Mouse (Mus musculus): Measurements from ENCODE around the gene Rmdn3.
A peak's percentile ranks its signal among the peaks of the same experiment; 100 is the strongest.

The Rmdn3 gene

DNA sequence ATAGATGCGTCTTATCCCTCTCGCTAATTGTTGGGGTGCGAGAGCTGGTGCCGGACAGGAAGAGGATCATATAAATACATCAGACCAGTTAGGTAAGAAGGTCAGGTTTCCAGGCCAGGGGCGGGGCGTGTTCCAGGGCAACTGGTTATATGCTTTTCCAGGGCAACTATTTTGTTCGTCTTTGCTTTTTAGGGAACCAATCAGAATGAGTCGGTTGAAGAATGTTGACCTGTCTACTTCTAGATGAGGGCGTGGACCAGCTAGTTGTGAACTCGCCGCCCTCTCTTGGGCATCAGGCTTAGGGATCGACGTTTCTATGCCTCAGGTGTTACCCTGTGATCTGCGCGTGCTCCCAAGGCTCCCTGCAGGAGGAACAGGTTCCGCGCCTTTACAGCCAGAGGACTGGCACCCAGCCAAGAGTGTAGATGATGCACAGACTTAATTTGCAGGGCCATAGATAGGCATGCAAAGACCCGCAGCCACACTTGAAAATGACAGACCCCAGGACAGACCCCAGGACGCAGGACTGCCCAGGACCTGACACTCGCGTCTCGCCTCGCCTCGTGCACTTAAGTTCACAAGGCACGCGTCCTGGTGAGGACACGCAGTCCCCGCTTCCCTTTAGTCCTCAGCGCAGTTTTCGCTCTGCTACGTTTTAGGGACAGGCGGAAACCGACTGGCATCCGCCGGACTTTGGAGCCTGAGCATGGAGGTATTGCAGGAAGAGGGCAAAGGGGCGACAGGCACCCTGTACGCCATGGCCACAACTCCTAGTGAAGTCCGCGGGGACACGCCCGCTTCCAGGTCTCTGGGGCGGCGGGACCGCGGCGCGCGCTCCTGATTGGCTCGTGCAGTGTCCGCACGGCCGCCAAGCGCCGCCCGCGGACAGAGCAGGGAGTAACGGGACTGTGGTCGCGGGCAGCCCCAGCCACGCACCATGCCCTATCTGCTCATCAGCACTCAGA lies 10.3 kb upstream of the Rmdn3 start, which contains the start of gene Gchfr:
Gene Gchfr (plus strand): TSS at position 873 of the 965 bp plus-strand sequence.
- peak; percentile 78 to 87 for DNase-seq

DNA sequence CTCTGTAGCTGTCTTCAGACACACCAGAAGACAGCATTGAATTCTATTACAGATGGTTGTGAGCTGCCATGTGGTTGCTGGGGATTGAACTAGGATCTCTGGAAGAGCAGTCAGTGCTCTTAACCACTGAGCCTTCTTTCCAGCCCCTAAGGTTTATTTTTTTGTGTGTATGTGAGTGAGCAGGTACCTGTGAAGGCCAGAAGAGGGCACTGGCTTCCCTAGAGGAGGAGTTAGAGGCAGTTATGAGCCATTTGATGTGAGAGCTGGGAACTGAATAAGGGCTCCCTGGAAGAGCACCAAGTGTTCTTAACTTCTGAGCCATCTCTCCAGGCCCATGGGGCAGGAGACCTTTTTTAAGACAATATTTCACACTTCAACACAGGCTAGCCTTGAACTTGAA lies 8.6 kb upstream of the Rmdn3 start:
- no peak for DNase-seq

DNA sequence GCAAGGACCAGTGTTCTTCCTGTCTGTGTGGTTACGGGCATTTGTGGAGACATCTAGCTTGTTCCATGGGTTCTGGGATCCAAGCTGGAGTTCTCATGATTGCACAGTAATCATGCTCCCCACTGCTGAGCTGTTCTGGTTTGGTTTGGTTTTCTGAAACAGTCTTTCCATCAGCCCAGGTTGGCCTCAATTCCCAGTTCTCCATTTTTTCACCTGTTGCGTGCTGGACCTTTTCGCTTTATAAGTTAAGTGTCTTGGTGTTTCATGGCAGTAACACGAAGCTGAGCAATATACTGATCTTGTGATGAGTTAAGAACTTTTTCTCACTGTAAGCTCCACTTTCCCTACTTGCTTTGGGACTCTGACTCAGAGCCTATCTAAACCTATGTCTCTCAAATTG lies 7.2 kb upstream of the Rmdn3 start:
- DNase-seq, result no peak

DNA sequence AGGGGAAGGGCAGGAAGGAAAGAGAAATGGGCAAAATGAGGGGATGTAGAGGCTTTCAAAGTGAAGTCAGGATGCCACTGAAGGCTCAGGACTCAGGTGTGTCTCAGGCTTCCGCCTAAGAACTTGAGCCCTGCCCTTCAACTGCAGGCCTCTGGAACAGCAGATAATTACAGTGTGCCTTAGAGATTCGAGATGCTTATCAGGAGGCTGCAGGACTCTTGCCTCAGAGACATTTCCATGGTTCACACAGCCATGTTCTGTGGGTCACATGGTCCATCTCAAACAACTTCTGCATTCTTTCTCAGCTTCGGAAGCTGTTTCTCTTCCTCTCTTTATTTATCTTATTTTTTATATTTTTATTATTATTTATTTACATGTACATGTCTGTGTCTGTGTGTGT lies 6.3 kb upstream of the Rmdn3 start:
- DNase-seq, result no peak

DNA sequence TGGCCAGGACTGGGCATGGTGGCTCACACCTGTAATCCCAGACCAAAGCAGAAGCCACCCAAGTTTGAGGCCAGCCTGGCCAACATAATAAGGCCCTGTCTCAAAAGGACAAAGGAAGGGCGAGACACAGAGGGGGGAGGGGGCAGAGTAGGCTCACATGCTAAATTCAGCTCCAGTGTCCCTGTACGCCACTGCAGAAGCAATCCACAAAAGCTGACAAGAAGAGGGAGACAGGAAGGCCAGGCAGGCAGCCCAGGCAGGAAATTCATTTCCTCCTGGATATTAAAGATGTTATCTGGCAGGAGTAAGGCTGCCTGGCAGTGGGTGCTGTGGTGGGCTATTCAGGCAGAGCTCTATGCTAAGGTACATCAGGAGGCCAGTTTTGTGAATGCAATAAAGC lies 4.4 kb upstream of the Rmdn3 start:
- peak; percentile 37 to 59 for DNase-seq

DNA sequence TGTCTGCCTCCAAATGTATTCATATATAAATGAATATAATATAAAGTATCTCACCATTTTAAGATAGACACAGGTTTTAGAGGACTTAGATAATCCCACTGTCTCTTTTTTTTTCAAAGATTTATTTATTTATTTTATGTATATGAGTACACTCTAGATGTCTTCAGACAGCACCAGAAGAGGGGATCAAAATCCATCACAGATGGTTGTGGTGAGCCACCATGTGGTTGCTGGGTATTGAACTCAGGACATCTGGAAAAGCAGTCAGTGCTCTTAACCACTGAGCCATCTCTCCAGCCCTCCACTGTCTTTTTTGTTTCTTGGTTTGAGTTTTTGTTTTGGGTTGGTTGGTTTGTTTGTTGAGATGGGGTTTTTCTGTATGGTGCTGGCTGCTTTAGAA lies 1.0 kb upstream of the Rmdn3 start:
- DNase-seq, result no peak

DNA sequence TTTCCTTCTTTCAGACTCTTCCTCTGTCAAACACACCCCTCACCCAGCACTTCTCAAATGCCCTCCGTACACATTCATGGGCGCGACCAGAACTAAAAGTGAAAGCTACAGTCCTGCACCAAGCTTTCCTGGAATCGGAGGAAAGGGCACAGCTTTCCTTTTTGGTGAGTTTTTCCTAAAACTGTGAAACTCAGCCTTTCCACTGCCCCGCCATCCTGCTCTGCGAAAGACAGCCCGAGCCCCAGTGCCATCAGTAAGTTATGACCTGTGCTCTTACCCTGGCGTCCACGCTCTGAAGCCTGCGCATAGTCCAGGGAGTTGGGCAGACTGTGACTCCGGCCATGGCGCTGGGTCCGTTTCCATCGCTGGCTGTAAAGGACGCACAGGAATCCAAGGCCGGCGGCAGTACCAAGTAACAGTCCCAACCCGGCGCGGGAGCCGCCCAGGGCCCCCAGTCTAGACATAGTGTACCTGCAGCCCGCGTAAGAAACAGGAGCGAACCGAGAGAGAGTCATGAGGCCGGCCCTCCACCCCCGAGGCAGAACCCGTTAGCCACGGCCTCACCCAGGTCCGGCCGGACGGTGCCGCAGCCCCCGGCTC lies 653 bp downstream of the Rmdn3 start:
- no peak for DNase-seq

DNA sequence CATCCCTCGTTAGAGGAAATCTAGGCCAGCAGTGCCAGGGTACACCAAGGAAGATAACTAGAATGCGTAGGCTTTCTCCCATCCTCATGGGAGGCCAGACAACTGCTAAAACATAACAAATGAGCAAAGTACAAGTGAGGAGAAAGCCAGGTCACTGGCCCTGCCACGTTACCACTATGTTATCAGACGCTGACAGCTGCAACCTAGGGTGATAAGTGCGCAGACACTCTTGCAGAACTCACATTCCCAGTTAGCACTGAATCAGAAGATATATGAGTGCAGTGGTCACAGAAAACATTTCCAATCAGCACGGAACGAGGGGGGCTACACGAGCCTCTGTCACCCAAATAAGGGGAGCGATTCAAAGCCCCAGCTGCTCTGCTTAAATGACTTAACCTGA lies 1.4 kb downstream of the Rmdn3 start:
- no peak for DNase-seq

DNA sequence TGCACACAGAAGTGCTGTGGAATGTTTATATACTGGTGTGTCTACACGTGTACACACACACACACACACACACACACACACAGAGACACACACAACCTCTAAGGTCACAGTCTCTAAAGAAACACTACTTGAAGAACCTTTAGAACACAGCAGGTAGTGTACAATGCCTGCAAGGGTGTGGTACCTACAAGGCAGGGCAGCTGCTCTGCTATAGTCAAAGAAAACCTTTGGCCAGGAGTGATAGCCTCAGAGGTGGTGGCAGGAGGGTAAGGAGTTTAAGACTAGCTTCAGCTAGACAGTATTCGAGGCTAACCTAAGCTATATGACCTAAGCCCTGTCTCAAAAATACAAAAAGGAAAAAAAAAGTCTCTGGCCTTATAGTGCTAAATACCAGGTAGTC lies 2.2 kb downstream of the Rmdn3 start:
- DNase-seq, result no peak

DNA sequence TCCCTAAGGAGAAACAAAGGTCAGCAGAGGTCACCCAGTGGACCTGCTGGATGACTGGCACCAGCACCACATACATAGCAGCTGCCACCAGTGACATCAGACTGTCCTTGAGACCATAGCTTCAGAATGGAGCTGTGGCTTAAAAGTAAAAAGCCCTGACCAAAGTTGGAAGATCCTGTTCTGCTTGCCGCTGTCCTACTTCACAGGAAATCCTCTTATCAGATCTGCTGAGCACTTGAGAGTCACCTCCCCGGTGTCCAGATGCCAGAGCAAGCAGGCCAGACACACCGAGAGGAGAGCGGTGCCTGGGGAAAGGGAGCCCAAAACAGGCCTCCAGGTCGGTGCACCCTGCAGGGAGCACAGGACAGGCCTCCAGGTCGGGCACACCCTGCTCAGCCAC lies 4.6 kb downstream of the Rmdn3 start:
- DNase-seq, result no peak

DNA sequence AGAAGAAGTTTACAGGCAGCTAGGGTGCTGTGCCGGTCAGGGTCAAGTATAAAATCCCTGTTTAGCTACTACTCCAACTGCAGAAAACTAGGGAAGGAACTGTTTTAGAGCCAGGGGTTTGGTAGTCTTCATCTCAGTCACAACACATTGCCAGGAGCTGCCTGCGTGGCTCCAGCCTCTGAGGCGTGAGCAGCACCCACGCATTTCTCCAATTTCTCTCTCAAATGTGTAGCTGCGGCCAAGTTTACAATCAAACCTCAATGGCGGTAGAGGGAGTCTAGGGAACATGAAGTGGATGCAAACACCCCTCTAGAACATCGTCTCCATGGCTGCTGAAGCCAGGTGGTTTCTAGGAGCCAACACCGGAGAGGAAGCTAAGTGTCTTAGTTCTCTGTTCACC lies 9.1 kb downstream of the Rmdn3 start:
- no peak for DNase-seq

DNA sequence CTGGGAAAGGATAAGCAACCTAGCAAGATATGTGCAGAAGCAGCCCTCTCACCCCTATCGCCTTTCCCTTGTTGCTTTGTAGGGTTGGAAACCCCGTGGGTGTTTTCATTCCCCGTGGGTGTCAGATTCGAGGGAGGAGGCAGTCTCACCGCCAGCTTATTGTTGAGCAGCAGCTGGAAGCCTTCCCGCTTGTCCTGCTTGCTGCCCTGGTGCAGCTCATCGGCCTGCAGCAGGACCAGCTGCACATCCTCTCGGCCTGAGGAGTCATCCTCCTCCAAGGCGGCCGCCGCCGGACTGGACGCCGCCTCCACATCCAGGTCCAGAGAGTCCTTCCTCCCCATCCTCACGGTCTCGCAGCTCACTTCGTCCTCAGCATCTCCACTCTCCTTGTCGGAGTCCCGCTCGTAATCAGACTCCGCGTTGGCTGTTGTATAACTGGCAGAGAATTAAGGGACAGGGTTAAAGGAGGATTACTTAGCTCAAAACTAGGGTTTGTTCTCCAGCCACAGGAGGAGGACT lies 9.6 kb downstream of the Rmdn3 start:
- peak; percentile 69 to 79 for DNase-seq

DNA sequence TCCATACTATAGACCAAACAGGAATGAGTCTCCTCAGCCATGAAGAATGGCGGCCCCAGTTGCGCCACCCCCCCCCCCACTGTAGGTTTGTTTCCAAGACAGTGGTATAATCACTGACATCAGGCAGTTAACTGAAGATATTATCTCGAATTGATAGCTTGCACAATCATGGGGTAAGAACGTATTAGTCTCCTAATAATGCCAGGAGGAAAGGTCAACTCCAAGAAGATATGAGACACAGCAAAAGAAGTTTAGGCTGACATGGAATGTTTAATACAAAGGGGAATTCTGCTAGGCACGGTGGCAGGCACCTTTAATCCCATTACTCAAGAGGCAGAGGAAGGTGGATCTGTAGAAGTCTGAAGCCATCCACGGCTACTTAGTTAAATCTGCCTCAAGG lies 10.4 kb downstream of the Rmdn3 start:
- no peak for DNase-seq

DNA sequence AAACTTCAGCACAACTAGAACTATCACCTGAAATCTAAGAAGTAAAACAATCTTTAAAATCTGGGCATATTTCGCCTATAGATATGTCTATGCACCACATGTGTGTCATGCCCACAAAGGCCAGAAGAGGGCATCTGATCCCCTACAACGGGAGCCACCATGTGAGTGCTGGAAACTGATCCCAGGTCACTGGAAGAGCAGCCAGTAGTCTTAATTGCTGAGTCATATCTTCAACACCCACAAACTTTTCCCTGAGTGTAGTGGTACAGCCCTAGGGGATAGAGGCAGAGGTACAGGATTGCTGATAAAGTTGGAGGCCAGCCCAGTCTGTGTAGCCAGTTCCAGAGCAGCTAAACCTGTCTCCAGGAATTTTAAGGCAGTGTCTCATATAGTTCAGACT lies 11.6 kb downstream of the Rmdn3 start:
- DNase-seq, result peak; percentile 43 to 47

DNA sequence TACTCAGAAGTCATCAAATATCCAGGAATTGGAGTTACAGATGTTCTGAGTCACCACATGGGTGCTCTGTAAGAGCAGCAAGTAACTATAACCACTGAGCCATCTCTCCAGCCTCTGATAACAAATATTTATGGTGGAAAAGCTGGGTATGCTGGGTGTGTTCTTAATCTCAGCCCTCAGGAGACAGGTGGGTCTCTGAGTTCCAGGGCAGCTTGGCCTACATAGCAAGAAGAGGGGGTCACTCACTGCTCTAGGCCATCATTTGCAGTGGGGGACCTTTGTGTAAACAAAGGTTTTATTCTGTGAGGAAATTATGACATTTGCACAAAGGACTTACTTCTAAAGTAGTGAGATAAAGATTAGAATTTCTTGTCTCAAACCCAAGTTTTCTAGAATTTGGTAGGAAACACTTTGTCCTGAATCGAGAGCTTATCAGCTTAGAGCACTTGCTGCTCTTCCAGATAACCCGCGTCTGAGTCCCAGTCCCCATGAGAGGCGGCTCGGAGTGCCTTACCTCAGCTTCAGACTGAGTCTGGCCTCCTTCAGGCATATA lies 20.4 kb downstream of the Rmdn3 start:
- no peak for DNase-seq

DNA sequence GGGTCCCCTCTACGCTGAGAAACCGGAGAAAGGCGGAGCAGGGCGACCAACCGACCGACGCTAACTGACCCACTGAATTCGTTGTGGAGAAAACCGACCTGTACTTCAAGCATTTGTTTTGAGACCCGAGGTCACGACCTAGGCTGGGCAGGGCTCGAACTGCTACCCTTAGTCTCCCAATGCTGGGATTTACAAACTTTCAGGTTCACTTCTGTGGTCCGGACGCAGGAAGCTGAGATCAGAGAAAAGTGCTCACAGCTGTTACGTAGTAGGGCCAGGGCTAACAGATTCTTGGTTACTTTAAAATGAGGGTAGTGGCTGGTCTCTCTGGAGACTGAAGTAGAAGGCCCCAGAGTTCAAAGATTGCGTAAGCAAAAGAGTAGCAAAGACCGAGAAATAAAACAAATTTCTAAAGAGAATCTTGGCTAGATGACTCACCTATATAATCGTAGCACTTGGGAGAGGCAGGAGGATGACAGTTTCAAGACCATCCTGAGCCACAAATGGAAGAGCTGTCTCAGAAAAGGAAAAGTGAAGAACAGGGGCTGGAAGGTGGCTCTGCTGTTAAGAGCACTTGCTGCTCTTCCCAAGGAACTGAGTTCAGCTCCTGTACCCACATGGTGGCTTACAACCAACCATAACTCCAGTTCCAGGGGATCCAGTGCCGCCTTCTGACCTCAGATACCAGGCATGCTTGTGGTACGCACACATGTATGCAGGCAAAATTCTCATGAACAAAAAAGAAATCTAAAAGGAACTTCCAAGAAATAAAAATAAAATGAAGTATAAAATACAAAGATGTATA lies 43.5 kb downstream of the Rmdn3 start:
- DNase-seq, result no peak

DNA sequence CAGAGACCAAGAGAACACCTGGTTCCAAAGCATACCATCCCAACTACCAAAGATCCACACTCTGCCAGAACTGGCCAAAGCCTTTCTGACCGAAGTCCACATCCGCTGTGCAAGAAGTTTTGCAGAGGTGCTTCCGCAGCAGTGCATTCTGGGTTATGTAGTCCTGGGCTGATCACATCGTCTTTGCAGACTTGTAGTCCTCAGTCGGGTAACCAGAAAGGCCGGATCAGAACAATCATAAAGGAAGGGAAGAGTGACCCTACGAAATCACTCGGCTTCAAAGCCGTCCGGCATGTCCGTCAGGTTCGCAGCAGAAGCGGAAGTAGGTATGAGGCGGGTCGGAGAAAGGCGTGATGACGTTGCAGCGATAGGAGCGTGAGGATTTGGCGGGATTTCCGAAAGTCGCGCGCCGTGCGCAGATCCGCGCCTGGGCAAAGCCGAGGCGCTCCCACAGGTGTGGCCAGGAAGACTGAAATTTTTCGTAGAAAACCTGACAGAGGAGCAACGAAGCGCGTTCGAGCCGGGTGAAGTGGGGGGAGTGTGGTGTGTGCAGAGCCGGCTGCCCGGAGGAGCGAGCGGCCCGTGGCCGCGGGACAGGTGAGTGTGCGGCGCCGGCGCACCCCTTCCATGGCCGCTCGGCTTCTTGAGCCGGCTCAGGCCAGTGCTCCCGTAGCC lies 44.3 kb downstream of the Rmdn3 start, which contains the start of gene Rad51:
Gene Rad51 (plus strand): TSS at position 356 of the 675 bp plus-strand sequence.
- peak; percentile 89 to 93 for DNase-seq

DNA sequence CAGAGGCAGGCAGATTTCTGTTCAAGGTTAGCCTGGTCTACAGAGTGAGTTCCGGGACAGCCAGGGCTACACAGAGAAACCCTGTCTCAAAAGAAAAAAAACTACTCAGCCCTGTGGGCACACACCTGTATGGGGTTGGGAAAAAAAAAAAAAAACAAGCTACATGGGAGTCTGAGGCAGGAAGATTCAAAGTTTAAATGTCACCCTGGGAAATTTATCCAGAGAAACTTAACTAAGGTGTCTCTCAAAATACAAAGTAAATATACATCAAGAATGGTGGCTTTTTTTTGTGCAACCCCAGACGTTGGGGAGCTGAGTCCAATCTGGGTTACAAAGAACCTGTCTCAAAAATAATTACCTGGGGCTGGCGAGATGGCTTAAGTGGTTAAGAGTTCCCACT lies 45.8 kb downstream of the Rmdn3 start:
- DNase-seq, result no peak

DNA sequence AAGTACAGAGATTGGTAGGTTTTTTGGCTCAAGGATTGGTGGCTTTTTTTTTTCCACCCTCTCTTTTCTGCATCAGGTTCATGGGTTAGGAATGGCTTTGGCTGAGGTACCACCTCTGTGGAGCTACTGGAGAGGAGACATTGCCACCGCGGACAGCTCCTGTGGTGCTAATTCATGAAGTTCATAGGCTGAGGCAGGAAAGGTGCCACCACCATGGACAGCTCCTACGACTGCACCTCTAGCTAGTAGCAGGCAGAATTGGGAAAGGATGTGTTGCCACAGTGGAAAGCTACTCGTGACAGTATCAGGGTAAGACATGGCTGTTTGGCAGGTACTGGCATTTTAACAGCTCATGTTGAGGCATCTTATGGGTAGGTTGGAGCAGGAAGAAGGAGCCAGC lies 48.3 kb downstream of the Rmdn3 start:
- peak; percentile 74 to 80 for DNase-seq

DNA sequence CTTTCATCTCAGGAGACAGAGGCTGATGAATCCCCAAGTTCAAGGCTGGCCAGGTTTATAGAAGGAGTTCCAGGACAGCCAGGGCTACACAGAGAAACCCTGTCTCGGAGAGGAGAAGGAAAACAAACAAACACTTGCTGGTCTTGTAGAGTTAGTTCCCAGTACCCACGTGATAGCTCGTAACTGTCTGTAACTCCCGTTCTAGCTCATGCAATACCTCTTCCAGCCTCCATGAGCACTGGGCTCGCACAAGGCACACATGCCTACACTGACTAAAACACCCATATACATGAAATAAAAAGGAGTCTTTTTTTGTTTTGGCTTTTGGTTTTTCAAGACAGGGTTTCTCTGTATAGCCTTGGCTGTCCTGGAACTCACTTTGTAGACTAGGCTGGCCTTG lies 50.3 kb downstream of the Rmdn3 start:
- no peak for DNase-seq

DNA sequence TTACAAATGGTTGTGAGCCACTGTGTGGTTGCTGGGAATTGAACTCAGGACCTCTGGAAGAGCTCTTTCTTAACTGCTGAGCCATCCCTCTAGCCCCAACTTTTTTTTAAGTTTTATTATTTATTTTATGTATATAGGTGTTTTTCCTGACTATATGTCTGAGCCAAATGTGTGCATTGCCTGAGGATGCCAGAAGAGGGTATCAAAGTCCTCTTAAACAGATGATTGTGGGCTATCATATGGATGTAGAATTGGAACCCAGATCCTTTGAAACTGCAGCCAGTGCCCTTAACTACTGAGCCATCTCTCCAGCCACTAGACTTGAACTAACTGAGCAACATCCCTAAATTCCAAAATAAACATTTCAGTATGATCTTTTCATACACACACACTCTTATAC lies 55.3 kb downstream of the Rmdn3 start:
- no peak for DNase-seq
